Comparison of ENCODE assay signal across 7 mouse cellular contexts in genomic region chr13:30888480-30888879, GRCm38 (mm10). TPM values are rescaled to one million over a fixed set of nuclear protein-coding genes. Genes with fewer than 3 reads are reported as not detected.
DNase-seq lines count a peak whose midpoint lies in the region.

No protein-coding gene starts in this region.

- peak; percentile 77 for DNase-seq in ES-CJ7 (ENCODE audit: low read depth, low spot score)
- peak; percentile 64 for DNase-seq in adrenal gland, adult 2 months
- DNase-seq in embryo, embryonic 10.5 days (ENCODE audit: low spot score), result peak; percentile 90
- DNase-seq in heart, adult 9 months (ENCODE audit: low spot score in 2 of 2), result peak; percentile 12 to 46
- DNase-seq in layer of hippocampus, adult 11-12 months (ENCODE audit: low spot score), result peak; percentile 76
- DNase-seq in lung, postnatal 36 days, result peak; percentile 93
- DNase-seq in right cerebral cortex, postnatal 4 days, result peak; percentile 88

RNA-seq across cellular contexts. Expression of gene Hus1b, which starts 59.1 kb away (rescaled TPM):
- total RNA-seq in adrenal gland, adult 2 months (2021), result under 1 TPM; 0.23 to 0.31 TPM
- polyA plus RNA-seq in adrenal gland, adult 2 months (2012; rRNA removed), result 0.27 TPM in 1 of 2 replicates, not detected in the other

Comparison
In these comparisons a context has a peak if more than half of its experiments do, and no peak if none do; other contexts are left out.
1. Peak in every context shown above with its lines: DNase-seq.
2. DNase-seq: peak in every context shown above with its lines; median percentile 93 in lung, postnatal 36 days; 90 in embryo, embryonic 10.5 days; 88 in right cerebral cortex, postnatal 4 days; 77 in ES-CJ7; 76 in layer of hippocampus, adult 11-12 months; 64 in adrenal gland, adult 2 months; 29 in heart, adult 9 months.